Mouse (Mus musculus) kidney, postnatal 0 days (tissue): ENCODE results near the gene Tob1. TPM values are rescaled to one million over a fixed set of nuclear protein-coding genes. Genes with fewer than 3 reads are reported as not detected.

ENCODE experiments used
- ATAC-seq: fragments of 200-750 bp; cut with Nextera tagmentation; replicated peaks from 2 replicates; pipeline ENCODE4 v1.8.0; 2017; ENCODE audit warnings: low read depth, moderate number of reproducible peaks, moderate TSS enrichment, moderate library complexity; ENCODE audit not compliant: low FRiP score
- DNase-seq: peaks from one replicate; pipeline ENCODE4 v3.0.0-alpha.2; 2016; ENCODE audit warnings: low spot score
- H3K27ac ChIP-seq: fragments of 300-500 bp; sonication (generic); 2 replicates; pipeline ENCODE4 v1.5.1; 2014; ENCODE audit warnings: mild to moderate bottlenecking
- H3K27me3 ChIP-seq: fragments of 300-500 bp; sonication (generic); 2 replicates; pipeline ENCODE4 v1.6.1; 2014; ENCODE audit warnings: low read length, mixed read lengths; ENCODE audit not compliant: insufficient read depth
- H3K36me3 ChIP-seq: fragments of 300-500 bp; sonication (generic); 2 replicates; pipeline ENCODE4 v1.6.1; 2014; ENCODE audit warnings: low read length, mixed read lengths; ENCODE audit not compliant: insufficient read depth
- H3K4me1 ChIP-seq: fragments of 300-500 bp; sonication (generic); replicated peaks from 2 replicates; pipeline ENCODE4 v1.6.1; 2014; ENCODE audit warnings: antibody characterized with exemption, low read length, mixed read lengths; ENCODE audit not compliant: insufficient read depth
- H3K4me2 ChIP-seq: fragments of 300-500 bp; sonication (generic); 2 replicates; pipeline ENCODE4 v1.6.1; 2014; ENCODE audit warnings: mild to moderate bottlenecking, low read length, moderate library complexity, mixed read lengths
- H3K4me3 ChIP-seq: fragments of 300-500 bp; sonication (generic); replicated peaks from 2 replicates; pipeline ENCODE4 v1.5.1; 2014; ENCODE audit warnings: low read depth, low read length
- H3K9ac ChIP-seq: fragments of 300-500 bp; sonication (generic); 2 replicates; pipeline ENCODE4 v1.6.1; 2014; ENCODE audit warnings: low read depth, low read length
- H3K9me3 ChIP-seq: fragments of 300-500 bp; sonication (generic); replicated peaks from 2 replicates; pipeline ENCODE4 v1.6.1; 2016; ENCODE audit warnings: low read length, inconsistent platforms, mixed read lengths
- CTCF ChIP-seq: IDR thresholded peaks from 2 replicates; pipeline ENCODE4 v1.5.1; 2016; ENCODE audit warnings: antibody characterized with exemption, low read depth, mild to moderate bottlenecking, moderate library complexity
- WGBS: fragments of 180-500 bp; shearing (Covaris S2); extraction: QIAGEN DNeasy Blood & Tissue Kit; methylation state at CpG from one replicate; pipeline ENCODE4 v1.1.7; 2014; 5-methylcytosine and 5-hydroxymethylcytosine counted together
- polyA plus RNA-seq: library from polyadenylated mRNA; unstranded; fragments of >200 nt; fragmentation: Nextera tagmentation; extraction: Ambion mirVana; gene quantifications from 2 replicates; pipeline ENCODE4 v1.2.1, GENCODE M21; 2015

The Tob1 gene
- polyA plus RNA-seq, 1 experiment from 2014 or later, result 55.2 TPM

DNA sequence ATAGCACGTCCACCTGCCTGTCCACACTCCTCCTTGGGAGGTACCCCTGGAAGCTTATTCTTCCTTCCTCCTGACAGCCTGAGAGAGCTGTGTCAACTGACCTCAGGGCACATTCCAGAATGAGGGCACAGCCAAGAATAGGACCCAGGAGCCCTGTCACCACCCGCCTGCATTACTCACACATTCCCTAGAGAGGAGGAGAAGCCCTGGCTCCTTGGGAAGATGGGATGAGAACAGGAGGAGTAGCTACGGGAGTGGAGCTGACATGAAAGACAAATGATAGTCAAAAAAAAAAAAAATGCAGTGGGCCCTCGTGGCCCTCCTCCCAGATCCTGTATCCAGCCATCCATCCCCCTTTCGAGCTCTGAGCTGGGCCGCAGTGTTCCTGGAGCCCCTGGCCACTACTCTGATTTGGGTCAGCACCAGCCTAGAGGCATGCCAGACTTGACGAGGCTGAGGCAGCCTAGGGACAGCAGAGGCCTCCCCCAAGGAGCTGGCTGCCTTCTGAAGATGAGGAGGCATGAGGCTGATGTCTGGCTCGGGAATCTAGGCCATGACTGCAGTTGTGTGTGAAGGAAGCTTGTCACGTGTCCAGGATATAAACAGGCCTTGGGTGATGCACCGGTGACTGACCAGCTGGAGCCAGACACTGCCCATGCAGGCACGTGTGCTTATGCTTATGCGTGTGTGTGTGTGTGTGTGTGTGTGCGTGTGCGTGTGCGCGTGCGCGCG is 20.7 kb downstream of the Tob1 start:
- Histone ChIP-seq H3K9me3 (no peaks in the 10 kb centered on the region), H3K9ac (no peak overlapping the region), H3K27ac (no peak overlapping the region), H3K4me1 (no peaks in the 10 kb centered on the region), H3K4me3 (no peak overlapping the region), H3K36me3 (no peaks in the 10 kb centered on the region), H3K27me3 (no peaks in the 10 kb centered on the region), H3K4me2 (no peak overlapping the region)
- DNase-seq (peak; percentile 35), ATAC-seq (peak; percentile 48; the same call in 1 of the 2 replicates)
- no peak for TF ChIP-seq CTCF
- 61% methylated on average over 19 of the region's 19 CpGs for WGBS

GRCm38 (mm10) chr11:94233405-94233804 is 22.2 kb downstream of the Tob1 start:
- 86% methylated on average over 6 of the region's 6 CpGs for WGBS
- H3K4me3 ChIP-seq, result no peak overlapping the region
- H3K9ac ChIP-seq, result no peak overlapping the region
- DNase-seq, result no peak
- TF ChIP-seq CTCF, result no peak
- no peak overlapping the region for H3K4me2 ChIP-seq
- no peak for ATAC-seq
- no peaks in the 10 kb centered on the region for H3K4me1 ChIP-seq
- H3K27ac ChIP-seq, result no peak overlapping the region
- no peaks in the 10 kb centered on the region for H3K9me3 ChIP-seq
- H3K36me3 ChIP-seq, result no peaks in the 10 kb centered on the region
- no peaks in the 10 kb centered on the region for H3K27me3 ChIP-seq

DNA sequence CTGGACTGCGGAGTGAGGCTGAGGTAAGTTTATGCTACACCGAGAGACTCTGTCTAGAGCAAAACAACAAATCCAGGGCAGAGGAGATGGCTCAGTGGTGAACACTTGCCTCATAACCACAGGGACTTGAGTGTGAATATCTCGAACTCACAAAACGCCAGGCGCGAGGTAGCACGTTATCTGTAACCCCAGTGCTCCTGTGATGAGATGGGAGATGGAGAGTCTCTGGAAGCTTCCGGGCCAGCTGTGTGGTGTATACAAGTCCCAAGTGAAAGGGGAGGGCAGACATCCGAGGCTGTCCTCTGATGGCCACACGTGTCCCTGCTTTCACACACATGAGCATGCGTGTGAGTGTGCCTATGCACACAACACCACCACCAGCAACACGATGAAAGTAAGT is 23.1 kb downstream of the Tob1 start:
- Histone ChIP-seq H3K4me3 (no peak overlapping the region), H3K4me1 (no peaks in the 10 kb centered on the region), H3K36me3 (no peaks in the 10 kb centered on the region), H3K27me3 (no peaks in the 10 kb centered on the region), H3K9me3 (no peaks in the 10 kb centered on the region), H3K4me2 (no peak overlapping the region), H3K9ac (no peak overlapping the region), H3K27ac (no peak overlapping the region)
- TF ChIP-seq CTCF, result no peak
- ATAC-seq (no peak), DNase-seq (no peak)
- WGBS, result 87% methylated on average over 12 of the region's 12 CpGs

DNA sequence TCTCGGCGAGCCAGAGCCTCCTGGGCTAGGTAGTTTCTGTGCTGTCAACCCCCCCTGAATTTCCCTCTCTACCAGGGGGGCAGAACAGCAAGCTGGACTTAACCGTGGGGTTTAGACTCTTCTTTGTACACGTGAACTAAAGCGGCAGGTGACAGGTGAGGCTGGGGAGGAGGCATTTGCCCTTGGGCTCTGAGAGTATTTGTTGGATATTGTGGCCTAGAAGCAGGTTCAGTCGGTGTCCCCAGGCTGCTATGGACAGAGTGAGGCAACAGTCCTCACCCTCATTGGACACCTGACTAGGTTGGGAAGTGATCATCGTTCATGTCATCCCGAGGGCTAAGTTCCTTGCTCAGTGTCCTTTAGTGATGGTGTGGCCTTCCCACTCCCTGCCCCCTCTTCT is 23.6 kb downstream of the Tob1 start:
- no peaks in the 10 kb centered on the region for H3K4me1 ChIP-seq
- no peak overlapping the region for H3K27ac ChIP-seq
- no peaks in the 10 kb centered on the region for H3K36me3 ChIP-seq
- no peak for DNase-seq
- no peak overlapping the region for H3K4me3 ChIP-seq
- no peak overlapping the region for H3K9ac ChIP-seq
- no peak overlapping the region for H3K4me2 ChIP-seq
- H3K9me3 ChIP-seq, result no peaks in the 10 kb centered on the region
- WGBS, result 88% methylated on average over 8 of the region's 8 CpGs
- TF ChIP-seq CTCF, result no peak
- no peak for ATAC-seq
- no peaks in the 10 kb centered on the region for H3K27me3 ChIP-seq

DNA sequence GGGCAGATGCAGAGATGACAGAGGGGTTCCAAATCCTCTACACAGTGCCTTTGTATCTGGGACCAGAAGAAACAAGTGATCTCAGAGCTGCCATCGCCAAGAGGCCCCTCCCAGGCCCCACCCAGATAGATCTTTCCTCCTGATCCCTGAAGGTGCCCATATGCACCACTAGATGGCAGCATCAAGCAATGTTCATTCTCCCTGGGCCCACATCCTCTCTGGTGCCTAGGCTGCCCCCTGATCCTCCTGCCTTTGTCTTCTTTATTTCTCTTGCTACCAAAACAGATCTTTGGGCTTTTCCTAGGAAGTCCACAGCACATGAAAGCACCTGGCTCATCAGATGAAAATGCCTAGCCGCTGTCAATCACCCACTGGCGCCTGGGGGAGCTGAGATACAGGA is 24.8 kb downstream of the Tob1 start:
- ATAC-seq, result peak; percentile 78
- peak overlapping the region; percentile 35 for H3K4me2 ChIP-seq
- no peak overlapping the region for H3K27ac ChIP-seq
- H3K4me3 ChIP-seq, result no peak overlapping the region
- H3K27me3 ChIP-seq, result no peaks in the 10 kb centered on the region
- H3K4me1 ChIP-seq, result no peaks in the 10 kb centered on the region
- 42% methylated on average over 3 of the region's 3 CpGs for WGBS
- peak; percentile 95 for DNase-seq
- H3K36me3 ChIP-seq, result no peaks in the 10 kb centered on the region
- peak; percentile 99 for TF ChIP-seq CTCF
- no peak overlapping the region for H3K9ac ChIP-seq
- H3K9me3 ChIP-seq, result no peaks in the 10 kb centered on the region

GRCm38 (mm10) chr11:94238786-94239185 is 27.5 kb downstream of the Tob1 start:
- 96% methylated on average over 8 of the region's 8 CpGs for WGBS
- no peaks in the 10 kb centered on the region for H3K9me3 ChIP-seq
- H3K27me3 ChIP-seq, result no peaks in the 10 kb centered on the region
- DNase-seq (no peak), ATAC-seq (no peak)
- H3K4me1 ChIP-seq, result peaks cover 12% of the 10 kb centered on the region; the same call in 1 of the 2 replicates
- no peak for TF ChIP-seq CTCF
- H3K27ac ChIP-seq, result no peak overlapping the region
- H3K4me2 ChIP-seq, result no peak overlapping the region
- no peak overlapping the region for H3K9ac ChIP-seq
- no peak overlapping the region for H3K4me3 ChIP-seq
- no peaks in the 10 kb centered on the region for H3K36me3 ChIP-seq

DNA sequence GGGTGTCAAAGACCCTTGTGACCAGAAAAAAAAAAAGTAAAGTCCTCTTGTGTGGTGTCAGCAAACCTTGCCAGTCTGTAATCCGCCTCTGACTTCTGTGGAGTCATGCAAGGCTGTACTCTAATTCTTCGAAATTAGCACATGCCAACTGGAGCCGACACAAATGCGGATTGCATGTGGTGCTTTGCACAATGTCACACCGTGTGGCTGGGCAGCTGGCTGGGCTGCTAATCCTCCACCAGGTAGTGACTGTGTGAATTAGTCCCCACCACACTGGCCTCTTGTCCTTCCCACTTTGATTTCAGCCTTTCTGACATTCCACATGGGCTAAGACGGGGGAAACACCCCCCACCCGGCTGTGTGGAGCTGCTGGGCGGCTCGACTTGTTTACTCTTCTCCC is 28.5 kb downstream of the Tob1 start:
- Histone ChIP-seq H3K27me3 (no peaks in the 10 kb centered on the region), H3K27ac (no peak overlapping the region), H3K9ac (no peak overlapping the region), H3K36me3 (no peaks in the 10 kb centered on the region), H3K4me1 (peaks cover 12% of the 10 kb centered on the region; the same call in 1 of the 2 replicates), H3K9me3 (no peaks in the 10 kb centered on the region), H3K4me2 (no peak overlapping the region), H3K4me3 (no peak overlapping the region)
- no peak for TF ChIP-seq CTCF
- no peak for DNase-seq
- WGBS, result 46% methylated on average over 9 of the region's 9 CpGs
- no peak for ATAC-seq
